Mouse (Mus musculus): ENCODE data around the gene Arpc1a.
"Not testable (repeated sequence)": the region's sequence is repeated elsewhere in the genome, so short reads cannot be mapped to it uniquely, and the experiment has no call there.

The Arpc1a gene

DNA sequence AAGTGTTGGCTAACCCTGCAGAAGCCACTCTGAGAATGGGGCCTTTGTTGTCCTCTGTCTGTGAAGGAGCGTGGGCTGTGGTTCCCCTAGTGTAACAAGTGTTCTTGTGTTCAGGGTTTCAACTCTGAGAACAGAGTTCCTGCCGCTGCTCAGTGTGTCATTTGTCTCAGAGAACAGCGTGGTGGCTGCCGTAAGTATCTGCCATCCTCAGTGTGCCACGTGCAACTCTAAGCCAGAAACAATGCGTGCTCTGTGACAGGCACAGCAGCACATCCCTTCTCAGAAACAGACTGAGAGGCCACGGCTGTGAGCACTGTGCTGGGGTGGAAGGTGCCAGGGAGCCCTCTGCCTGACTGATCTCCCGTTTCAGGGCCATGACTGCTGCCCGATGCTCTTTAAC, 20.7 kb downstream of the Arpc1a start:
- peak; percentile 52 to 62 for DNase-seq (ENCODE audit: low spot score in 2 of 2)

DNA sequence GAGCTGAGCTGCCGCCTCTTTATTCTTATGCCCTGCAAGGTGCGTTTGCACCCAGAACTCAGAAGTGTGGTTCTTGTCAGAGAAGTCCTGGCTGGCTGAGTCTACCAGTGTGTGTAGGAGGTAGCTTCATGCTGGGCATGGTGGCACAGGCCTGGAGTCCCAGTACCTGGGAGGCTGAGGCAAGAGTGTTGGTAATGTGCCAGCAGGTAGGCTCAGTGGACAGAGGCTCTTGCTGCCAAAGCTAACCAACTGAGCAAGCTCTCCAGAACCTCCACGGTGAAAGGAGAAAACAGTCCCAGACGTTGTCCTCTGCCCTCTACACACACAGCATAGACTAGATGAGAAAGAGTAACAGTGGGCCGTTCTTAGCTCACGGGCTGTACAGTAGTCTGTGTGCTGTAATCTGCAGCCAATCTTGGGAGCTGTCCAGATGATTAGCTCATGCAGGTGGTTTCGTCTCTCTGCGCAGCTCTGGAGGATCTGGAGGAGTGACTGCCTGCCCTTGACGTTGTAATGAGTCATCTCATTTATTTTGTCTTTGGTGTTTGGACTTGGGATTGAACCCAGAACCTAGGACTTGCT, 22.2 kb downstream of the Arpc1a start:
- DNase-seq (ENCODE audit: low spot score in 2 of 2), result no peak

DNA sequence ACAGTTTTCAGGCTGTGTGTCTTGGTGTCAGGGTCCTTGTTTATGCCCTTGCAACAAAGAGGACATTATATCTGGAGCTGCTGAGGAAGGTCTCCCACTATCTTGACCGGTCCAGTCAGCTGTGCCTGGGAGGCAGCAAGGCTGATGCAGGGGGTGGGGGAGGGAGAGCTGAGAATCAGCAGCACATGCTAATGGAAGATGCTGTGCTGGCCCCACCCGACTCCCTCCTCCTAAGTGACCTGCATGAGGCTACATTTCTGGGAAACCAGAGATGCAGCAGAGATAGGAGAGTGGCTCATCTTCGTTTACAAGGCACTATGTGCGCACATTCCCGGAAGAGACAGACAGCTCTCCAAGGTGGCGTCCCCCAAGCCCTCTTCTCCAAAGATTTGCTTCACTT, 26.8 kb downstream of the Arpc1a start:
- no peak for DNase-seq (ENCODE audit: low spot score in 2 of 2)

DNA sequence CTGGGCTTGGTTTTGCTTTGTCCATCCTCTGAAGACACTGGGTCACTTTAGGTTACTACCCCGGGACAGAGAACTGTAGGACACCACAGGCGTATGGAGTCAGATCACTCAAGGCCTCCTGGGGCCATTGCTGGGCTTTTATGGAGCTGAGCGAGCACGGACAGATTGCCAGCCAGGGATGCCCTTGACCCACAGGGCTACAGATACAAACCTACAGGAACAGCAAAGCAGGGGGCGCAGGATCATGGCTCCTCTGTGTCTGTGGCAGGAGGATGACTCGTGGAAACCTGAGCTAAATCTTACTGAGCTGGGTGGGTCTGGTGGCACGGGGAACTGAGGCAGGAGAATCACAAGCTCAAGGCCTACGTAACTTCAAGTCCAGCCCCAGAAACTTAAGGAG, 28.9 kb downstream of the Arpc1a start:
- DNase-seq (ENCODE audit: low spot score in 2 of 2), result no peak

DNA sequence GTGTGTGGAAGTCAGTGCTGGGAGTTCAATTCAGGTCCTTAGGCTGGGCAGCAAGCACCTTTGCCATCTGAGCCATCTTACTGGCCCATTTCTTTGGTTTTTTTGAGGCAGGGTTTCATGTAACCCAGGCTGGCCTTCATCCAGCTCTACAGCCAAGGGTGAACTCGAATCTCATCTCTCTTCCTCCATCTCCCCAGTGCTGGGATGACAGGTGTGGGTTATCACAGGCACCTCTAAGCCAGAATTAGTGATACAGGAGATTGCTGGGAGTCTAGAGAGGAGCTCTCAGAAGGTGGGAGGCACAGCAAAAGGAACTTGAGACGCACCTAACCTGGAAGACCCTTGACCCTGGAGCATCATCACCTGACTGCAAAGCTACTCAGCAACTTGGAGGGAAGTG, 29.8 kb downstream of the Arpc1a start:
- no peak for DNase-seq (ENCODE audit: low spot score in 2 of 2)

DNA sequence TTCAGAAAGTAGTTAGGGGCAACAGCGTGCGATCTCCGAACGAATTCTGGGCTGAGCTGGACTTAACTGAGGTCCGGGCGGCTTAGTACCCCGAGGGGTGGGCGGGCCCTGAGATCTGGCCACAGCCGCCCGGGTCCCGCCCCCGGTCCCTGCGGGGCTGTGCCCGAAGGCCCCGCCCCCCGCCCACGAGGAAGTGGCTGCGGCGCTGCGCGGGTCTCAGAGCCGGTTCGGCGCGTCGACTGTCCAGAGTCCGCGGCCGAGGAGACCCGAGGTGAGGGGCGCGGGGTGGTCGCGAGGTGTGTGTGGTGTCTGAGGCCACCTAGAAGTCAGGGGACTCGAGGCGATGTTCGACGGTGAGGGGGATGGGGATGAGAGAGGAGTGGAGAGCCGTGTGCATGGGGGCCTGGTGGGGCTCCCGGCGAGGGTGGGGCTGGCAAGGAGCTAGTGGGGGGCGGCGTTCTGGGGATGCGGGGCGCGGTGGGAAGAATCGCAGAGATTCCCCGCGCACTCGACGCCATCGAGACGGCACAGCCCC, 30.5 kb downstream of the Arpc1a start, which contains the start of gene Arpc1b:
Arpc1b (plus strand) TSS at position 145 of the 535 bp plus-strand sequence.
- peak in 1 of 2 experiments; percentile 59 for DNase-seq (ENCODE audit: low spot score in 2 of 2)

DNA sequence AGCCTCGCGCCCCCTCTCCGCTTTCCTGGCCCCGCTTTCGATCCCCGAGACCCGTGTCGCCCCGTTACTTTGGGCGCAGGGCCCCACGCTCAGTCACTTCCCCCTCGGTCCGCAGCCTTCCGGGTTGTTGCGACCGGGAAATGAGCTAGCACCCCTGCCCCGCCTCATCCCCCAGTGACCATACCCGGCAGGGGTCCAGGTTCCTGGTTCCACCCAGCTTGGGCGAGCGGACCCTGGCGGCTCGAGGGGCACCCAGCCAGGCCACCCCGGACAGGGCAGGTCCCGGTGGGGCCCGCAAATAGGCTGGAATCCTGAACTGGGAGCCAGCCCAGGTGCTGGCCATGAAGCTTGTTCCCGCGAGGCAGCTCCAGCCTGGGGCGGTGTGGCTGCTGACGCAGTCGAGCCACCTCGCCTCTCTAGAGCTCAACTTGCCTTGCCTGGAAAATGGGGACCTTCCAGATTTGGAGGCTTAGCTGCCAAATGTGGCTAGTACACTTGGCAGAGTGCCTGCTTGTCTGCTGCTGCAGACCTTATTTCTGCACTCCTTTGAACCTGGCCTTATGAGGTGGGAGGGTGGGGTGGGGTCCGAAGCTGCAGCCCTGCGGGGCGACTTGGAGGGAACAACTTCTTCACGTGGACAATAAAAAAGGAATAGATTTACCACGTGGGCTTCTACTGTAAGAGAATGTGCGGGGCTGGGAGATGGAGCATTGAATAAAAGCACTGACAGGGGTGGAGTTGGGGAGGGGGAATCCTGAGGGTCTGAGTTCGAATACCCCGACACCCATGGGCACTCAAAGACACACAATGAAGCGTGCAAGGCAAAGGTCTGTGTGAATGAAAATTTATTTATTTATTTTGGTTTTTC, 31.2 kb downstream of the Arpc1a start:
- DNase-seq (ENCODE audit: low spot score in 2 of 2), result peak in 1 of 2 experiments; percentile 67

DNA sequence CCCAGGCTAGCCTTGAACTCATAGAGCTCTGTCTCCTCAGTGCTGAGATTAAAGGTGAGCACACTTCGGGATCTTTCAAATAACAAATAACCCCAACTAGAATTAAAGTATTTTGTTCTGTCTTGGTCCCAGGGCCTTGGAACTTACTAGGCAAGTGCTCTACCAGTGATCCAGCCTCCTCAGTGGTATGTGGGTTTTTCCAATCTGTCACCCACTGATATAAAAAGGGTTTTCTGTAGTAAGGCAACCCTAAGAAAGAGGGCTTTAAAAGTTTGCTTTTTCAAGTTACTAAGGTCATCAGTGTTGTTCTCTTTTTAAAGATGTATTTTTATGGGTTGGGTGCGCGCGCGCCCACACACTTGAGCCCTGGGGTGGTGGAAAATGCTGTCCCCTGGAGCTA, 32.1 kb downstream of the Arpc1a start:
- no peak for DNase-seq (ENCODE audit: low spot score in 2 of 2)

DNA sequence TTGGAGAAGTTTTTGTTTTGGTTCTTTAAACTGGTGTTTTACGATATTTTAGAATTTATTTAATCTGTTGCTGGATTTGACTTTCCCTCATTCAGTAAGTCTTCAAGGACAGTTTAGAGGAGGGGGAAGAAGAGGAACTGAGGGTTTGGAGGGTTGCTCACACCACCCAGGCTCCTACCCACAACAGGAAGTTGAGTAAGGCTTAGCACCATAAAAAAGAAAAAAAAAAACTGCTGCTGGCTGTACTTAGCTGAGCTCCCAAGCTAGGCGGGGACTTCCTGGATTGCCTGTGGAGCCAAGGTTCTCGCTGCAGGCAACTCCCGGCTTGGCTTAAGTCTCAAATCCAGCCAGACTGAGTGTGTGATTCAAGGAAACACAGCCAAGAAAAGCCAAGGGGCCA, 32.7 kb downstream of the Arpc1a start:
- no peak for DNase-seq (ENCODE audit: low spot score in 2 of 2)

DNA sequence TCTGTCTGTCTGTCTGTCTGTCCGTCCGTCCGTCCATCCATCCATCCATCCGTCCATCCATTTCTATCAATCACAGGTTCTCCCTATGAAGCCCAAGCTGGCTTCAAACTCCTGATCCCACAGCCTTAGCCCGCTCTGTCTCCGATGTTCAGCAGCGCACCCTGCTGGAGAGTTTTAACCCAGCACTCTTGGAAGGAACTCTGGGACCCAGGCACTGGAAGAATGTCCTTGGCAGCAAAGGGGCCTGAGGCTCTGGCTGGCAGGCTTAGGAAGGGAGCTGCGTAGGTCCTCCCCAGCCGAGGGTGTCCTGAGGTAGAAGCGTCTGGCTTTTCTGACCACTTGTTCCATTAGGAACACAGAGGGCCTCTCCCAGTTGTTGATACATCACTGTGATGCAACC, 33.3 kb downstream of the Arpc1a start:
- DNase-seq (ENCODE audit: low spot score in 2 of 2), result peak in 1 of 2 experiments; percentile 65

DNA sequence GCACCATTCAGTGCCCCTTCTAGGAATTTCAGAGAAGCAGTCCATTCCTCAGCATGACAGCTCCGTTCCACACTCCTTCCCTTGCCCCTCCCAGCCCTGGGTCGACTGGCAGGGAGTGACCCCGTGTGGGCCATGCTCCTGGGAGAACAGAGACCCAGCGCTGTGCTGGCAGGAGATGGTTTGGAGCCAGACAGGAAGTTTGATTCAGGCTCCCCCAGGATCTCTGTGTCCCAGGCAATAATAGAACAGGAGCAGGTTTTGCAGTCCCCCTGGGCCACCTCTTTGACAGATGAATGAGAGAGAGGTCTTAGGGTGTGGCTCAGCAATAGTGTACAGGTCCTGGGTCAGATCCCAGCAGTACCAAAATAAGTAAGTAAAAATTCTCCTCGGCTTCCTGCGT, 34.4 kb downstream of the Arpc1a start:
- DNase-seq (ENCODE audit: low spot score in 2 of 2), result no peak

DNA sequence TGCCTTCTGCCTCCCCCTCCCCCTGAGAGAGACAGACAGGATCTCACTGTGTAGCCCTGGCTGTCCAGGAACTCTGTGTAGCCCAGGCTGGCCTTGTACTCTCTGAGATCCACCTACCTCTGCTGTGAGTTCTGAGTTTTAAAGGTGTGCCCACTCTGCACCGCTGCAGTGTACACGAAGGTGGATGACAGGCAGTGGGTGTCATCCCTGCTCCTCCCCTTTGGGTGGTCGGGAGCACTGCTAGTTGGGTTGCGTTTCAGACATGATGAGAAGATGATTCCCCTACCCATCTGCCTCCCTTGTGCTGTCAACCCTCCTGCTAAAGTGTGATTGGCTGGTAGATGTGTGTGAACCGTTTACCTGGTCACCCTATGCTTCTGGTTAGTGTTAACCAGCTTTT, 34.8 kb downstream of the Arpc1a start:
- no peak for DNase-seq (ENCODE audit: low spot score in 2 of 2)

DNA sequence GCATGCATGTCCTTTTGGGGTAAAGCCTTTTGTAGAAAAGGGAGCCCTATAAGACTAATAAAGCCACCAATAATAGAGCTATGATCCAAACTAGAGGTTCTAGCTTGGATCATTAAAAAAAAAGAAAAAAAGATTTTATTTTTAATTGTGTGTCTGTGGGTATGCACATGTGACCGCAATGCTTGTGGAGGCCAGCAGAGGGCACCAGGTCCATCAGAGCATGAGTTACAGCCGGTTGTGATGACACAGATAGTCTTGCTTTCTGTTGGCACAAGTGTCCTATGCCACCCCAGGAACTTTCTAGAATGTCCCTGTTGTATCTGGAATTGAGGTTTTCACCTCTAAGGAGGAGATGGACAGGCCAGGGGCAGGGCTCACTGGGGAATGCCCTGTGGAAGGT, 35.8 kb downstream of the Arpc1a start:
- DNase-seq (ENCODE audit: low spot score in 2 of 2), result no peak

DNA sequence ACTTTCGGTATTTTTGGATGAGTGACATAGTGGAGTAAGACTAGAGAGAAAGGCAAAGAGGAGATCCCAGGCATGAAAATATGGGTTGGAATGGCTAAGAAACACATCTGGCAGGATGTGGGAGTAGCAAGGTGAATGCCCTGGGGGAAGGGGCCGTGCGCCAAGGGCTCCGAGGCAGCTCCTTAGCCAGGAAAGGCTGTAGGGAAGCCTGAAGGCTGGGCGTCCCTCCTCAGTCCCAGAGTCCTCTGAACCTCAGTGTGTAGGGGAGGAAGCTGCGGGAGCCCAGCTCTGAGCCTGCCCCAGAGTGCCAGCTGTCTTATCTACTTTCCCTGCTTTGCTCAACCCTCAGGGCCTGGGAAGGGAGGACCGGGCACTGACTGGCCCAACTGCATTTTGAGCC, 37.3 kb downstream of the Arpc1a start:
- DNase-seq (ENCODE audit: low spot score in 2 of 2), result no peak

DNA sequence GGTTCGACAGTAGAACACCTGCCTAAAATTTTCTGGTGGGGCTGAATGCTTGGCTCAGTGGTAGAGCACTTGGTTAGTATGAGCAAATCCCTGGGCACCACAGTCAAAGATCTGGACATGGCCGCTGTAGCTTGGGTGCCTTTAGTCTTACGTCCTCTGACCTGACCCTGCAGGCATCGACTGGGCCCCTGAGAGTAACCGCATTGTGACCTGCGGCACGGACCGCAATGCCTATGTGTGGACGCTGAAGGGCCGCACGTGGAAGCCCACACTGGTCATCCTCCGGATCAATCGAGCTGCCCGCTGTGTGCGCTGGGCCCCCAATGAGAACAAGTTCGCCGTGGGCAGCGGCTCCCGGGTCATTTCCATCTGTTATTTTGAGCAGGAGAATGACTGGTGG, 39.8 kb downstream of the Arpc1a start:
- no peak for DNase-seq (ENCODE audit: low spot score in 2 of 2)

DNA sequence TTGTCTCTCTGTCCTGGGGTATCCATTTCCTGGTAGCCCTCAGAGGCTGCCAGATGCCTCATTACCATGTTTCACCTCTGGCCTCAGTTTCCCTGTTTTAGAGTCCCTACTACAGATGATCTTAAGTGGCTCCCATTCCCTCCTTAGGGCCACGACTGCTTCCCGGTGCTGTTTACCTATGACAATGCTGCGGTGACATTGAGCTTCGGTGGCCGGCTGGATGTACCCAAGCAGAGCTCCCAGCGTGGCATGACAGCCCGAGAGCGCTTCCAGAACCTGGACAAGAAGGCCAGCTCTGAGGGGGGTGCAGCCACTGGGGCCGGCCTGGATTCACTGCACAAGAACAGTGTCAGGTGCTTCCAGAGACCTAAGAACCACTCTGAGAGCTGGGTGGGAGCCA, 43.0 kb downstream of the Arpc1a start:
- no peak for DNase-seq (ENCODE audit: low spot score in 2 of 2)

DNA sequence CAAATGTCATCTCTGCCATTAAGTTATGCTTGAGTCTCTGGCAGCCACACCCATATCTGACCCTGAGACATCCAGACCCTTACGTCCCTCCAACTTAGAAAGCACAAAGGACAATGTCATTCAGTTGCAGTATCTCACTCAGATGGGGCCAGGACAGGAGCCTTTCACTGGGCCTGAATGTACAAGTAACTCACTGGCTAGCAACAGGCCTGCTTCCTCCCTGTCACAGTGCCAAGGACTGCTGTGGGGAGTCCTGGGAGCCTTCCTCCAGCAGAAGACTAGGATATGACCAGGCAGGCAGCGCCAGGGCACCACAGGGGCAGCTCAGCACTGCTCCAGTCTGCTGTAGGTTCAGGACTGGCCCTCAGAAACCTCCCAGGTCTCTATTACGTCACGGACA, 45.5 kb downstream of the Arpc1a start:
- DNase-seq (ENCODE audit: low spot score in 2 of 2), result no peak

DNA sequence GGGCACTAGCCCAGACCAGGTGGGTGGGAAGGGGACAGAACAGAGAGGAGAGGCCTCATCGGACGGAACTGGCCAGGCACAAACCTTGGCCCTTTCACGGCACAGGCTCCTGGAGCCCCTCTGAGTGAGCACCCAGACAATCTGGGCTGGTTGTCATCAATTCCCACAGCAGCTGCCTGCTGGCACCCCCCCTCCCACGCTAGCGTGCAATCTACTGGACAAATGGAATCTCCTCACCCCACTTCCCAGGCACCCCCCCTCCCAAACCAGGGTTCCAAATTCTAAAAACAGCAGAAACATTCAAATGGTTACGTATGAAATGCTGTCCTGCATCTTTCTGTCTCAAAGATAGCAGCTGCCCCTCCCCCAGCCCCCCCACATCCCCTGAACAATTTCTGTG, 46.1 kb downstream of the Arpc1a start:
- not testable (repeated sequence) for DNase-seq (ENCODE audit: low spot score in 2 of 2)

DNA sequence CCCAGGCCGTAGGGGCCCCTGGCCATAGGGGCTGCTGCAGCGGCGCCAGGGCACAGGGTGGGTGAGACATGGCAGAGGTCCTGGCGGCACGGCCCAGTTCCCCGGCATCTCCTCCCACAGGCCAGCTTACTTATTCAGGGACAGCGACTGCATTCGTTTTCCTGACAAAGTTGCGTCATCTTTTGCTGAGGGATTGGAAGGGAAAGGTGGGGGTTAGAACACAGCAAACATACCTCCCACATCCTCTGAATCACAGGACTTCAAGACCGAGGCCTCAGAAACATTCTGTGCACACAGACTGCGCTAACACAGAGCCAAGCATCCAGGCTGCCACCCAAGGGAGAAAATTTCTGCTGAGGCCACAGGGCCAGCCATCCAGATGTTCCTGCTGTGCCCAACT, 46.6 kb downstream of the Arpc1a start:
- DNase-seq (ENCODE audit: low spot score in 2 of 2), result no peak

DNA sequence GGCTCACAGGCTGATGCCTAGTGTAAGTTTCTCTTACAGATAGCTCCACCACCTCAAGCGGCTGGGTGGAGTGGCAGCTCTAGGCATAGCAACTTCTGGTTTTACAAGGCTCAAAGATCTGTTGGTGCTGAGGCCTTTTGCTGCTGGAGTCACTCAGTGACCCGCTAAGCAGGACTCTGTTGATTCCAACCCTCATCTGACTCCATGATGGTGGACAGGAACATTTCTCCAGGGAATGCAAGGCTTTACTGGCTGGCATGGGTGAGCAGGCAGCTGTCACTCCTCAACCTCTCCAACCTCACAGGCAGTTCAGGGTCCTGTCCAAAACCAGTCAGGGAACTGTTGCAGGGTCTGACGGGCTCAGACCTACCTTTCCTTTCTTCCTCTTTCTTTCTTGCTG, 47.4 kb downstream of the Arpc1a start:
- DNase-seq (ENCODE audit: low spot score in 2 of 2), result no peak

DNA sequence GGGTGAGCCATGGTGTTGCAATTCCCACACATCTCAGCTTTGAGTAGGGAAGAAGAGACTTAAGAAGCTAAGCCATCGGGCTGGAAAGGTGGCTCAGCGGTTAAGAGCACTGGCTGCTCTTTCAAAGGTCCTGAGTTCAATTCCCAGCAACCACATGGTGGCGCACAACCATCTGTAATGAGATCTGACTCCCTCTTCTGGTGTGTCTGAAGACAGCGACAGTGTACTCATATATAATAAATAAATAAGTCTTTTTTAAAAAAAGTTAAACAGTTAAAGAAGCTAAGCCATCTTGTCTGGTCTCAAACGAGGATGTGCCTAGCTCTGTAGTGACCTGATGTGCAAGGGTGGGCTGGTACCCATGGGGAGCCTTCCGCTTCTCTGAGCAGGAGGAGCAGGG, 49.6 kb downstream of the Arpc1a start:
- not testable (repeated sequence) for DNase-seq (ENCODE audit: low spot score in 2 of 2)

DNA sequence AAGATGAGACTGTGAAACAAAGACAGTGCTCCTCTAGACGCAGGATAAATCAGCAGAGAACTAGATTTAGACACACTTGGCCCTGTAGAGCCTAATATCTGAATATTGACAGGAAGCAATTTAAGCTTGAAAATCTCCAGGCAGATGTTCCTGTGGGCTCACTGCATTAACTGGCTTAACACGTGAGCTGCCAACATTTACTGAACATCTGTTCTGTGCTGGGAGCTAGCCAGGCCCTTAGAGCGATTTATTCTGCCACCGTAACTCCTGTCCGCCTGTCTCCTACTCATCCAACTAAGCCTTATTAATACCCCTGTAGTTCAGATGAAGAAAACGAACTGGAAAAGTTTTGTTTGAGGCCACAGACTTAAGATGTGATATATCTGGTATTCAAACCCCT, 55.2 kb downstream of the Arpc1a start:
- DNase-seq (ENCODE audit: low spot score in 2 of 2), result no peak

Data from right cerebral cortex, postnatal 10 days (tissue).